Mouse (Mus musculus) erythroblast, embryonic 14.5 days (primary cell): ENCODE results near the gene Clec2d.

ENCODE experiments used
- GATA1 ChIP-seq: IDR thresholded peaks from 2 replicates; pipeline ENCODE4 v1.6.1; 2012; ENCODE audit warnings: low read length, inconsistent platforms, mixed read lengths
- TAL1 ChIP-seq: IDR thresholded peaks from 3 replicates; pipeline ENCODE4 v1.6.1; 2012; ENCODE audit warnings: low read length, inconsistent platforms, mixed read lengths

DNA sequence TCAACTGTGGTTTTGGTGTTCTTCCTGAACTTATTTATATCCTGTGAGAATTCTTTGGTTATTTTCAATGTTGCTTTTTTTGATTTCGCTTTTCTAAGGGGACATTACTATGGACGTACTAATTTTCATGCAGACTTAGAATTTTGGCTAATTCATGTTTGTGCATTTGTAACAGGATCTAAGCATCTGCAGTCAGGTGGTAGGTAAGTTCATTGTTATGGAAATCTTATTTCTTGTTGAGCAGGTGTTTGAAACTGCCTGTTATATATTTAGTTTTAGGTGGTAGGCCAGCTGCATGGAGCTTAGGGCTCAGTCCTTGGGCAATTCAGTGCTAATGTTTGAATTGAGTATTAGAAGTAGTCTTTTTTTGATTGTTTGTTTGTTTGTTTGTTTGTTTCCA lies 13.0 kb downstream of the Clec2d start:
- TF ChIP-seq GATA1 (no peak), TAL1 (no peak)
